Mouse (Mus musculus): ENCODE data around the gene Isoc2a. TPM values are rescaled to one million over a fixed set of nuclear protein-coding genes. Genes with fewer than 3 reads are reported as not detected.

The Isoc2a gene
- total and polyA plus RNA-seq, 2 experiments from 2014 or later = 0.52 to 7.7 TPM

DNA sequence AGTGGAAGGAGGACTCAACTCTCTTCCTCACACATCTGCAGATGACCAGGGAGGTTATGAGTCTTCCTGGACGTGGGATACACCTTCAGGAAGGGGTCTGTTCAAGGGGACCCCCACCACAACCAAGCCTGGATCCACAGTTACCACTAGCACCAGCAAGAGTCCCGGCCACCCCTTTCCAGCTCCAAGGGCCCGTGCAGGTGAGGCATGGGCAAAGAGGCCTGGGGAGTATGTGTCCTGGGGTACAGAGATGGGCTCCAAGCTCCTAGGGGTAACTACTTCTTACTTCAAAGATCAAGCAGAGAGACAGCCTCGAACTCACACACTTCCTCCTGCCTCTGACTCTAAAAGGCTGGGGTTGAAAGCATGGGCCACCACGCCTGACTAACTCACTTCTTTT is 65.7 kb downstream of the Isoc2a start:
- H3K4me3 ChIP-seq (ENCODE audit: low read depth, low read length) = no peak overlapping the region
- TF ChIP-seq CTCF (IDR thresholded peaks at IDR 0.05) = no peak
- no peaks in the 10 kb centered on the region for H3K36me3 ChIP-seq (ENCODE audit: insufficient read depth, low read length)
- no peak overlapping the region for H3K9ac ChIP-seq (replicated peaks; ENCODE audit: low read length, poor library complexity, severe bottlenecking)
- WGBS = 49% methylated on average over 5 of the region's 5 CpGs
- H3K4me1 ChIP-seq (ENCODE audit: insufficient read depth, low read length) = no peaks in the 10 kb centered on the region
- no peaks in the 10 kb centered on the region for H3K27me3 ChIP-seq (ENCODE audit: insufficient read depth, low read length)
- no peak overlapping the region for H3K4me2 ChIP-seq (ENCODE audit: low read depth, low read length, poor library complexity, severe bottlenecking)
- ATAC-seq (ENCODE audit: low FRiP score) (no peak), DNase-seq (ENCODE audit: low spot score) (no peak)
- no peak overlapping the region for H3K27ac ChIP-seq (ENCODE audit: low read depth, low read length)
- H3K9me3 ChIP-seq (ENCODE audit: low read length) = no peaks in the 10 kb centered on the region

DNA sequence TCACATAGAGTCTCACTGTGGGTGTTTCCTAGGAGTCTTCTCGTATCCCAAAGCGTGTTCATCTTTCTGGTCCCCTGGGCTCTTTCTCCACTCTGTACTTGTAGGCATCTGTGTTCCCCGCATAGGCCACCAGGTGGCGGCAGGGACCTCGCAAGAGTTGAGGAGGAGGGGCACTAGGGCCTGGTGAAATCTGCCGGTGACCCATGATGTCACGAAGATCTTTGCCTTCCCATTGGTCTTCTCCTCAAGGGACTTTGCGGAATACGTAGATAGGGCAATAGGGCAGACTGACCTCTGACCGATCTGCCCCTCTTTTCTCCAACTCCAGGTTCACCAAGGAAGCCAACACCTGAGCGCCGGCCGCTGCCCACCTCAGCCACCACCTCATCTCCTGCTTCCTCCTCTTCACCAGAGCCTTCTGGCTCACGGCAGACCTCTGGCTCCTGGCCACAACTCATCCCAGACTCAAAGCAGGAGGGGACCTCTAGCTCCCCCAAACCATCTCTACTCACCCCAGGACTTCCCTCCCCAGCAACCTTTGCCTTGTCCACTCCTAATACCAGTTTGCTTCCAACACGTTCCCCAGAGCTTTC is 66.4 kb downstream of the Isoc2a start:
- WGBS = 19% methylated on average over 15 of the region's 15 CpGs
- Histone ChIP-seq H3K27me3 (ENCODE audit: insufficient read depth, low read length) (no peaks in the 10 kb centered on the region), H3K4me2 (ENCODE audit: low read depth, low read length, poor library complexity, severe bottlenecking) (peak overlapping the region; percentile 52), H3K36me3 (ENCODE audit: insufficient read depth, low read length) (no peaks in the 10 kb centered on the region), H3K4me3 (ENCODE audit: low read depth, low read length) (peak overlapping the region; percentile 32), H3K9ac (replicated peaks; ENCODE audit: low read length, poor library complexity, severe bottlenecking) (0 out of 2 replicates have a peak overlapping the region, but pooled peaks have one; percentile 42), H3K27ac (ENCODE audit: low read depth, low read length) (no peak overlapping the region), H3K4me1 (ENCODE audit: insufficient read depth, low read length) (no peaks in the 10 kb centered on the region), H3K9me3 (ENCODE audit: low read length) (no peaks in the 10 kb centered on the region)
- ATAC-seq (ENCODE audit: low FRiP score) (peak; percentile 85), DNase-seq (ENCODE audit: low spot score) (peak; percentile 91)
- TF ChIP-seq CTCF (IDR thresholded peaks at IDR 0.05) = peak; percentile 95

Other genes with a start within 250 kb of the Isoc2a start
Only the 30 nearest of the 34 such genes appear.
- 247 TPM in 2 replicates for gene Hspbp1, start 192.1 kb upstream of the Isoc2a start, total RNA-seq (2014; rRNA removed)
- 193 and 199 TPM in 2 replicates for gene Hspbp1, start 192.1 kb upstream of the Isoc2a start, polyA plus RNA-seq (2015; fragmentation: Nextera tagmentation; extraction: Ambion mirVana)
- gene Brsk1, start 186.5 kb upstream of the Isoc2a start, total RNA-seq (2014; rRNA removed) = 202 and 226 TPM in 2 replicates
- gene Brsk1, start 186.5 kb upstream of the Isoc2a start, polyA plus RNA-seq (2015; fragmentation: Nextera tagmentation; extraction: Ambion mirVana) = 6.9 and 7.2 TPM in 2 replicates
- not detected in 2 replicates for gene Tmem150b, start 151.9 kb upstream of the Isoc2a start, total RNA-seq (2014; rRNA removed)
- gene Tmem150b, start 151.9 kb upstream of the Isoc2a start, polyA plus RNA-seq (2015; fragmentation: Nextera tagmentation; extraction: Ambion mirVana) = 0.23 TPM in 1 of 2 replicates, not detected in the other
- 38.9 and 48.8 TPM in 2 replicates for gene Kmt5c, start 137.0 kb upstream of the Isoc2a start, total RNA-seq (2014; rRNA removed)
- 33.1 and 35.7 TPM in 2 replicates for gene Kmt5c, start 137.0 kb upstream of the Isoc2a start, polyA plus RNA-seq (2015; fragmentation: Nextera tagmentation; extraction: Ambion mirVana)
- gene Cox6b2, start 124.1 kb upstream of the Isoc2a start, total RNA-seq (2014; rRNA removed) = 6.8 and 12.1 TPM in 2 replicates
- gene Cox6b2, start 124.1 kb upstream of the Isoc2a start, polyA plus RNA-seq (2015; fragmentation: Nextera tagmentation; extraction: Ambion mirVana) = 33.6 and 43.9 TPM in 2 replicates
- not detected in 2 replicates for gene Fam71e2, start 105.9 kb upstream of the Isoc2a start, total RNA-seq (2014; rRNA removed)
- not detected in 2 replicates for gene Fam71e2, start 105.9 kb upstream of the Isoc2a start, polyA plus RNA-seq (2015; fragmentation: Nextera tagmentation; extraction: Ambion mirVana)
- gene Il11, start 94.3 kb upstream of the Isoc2a start, total RNA-seq (2014; rRNA removed) = 1.4 and 2.0 TPM in 2 replicates
- gene Il11, start 94.3 kb upstream of the Isoc2a start, polyA plus RNA-seq (2015; fragmentation: Nextera tagmentation; extraction: Ambion mirVana) = 1.7 and 2.5 TPM in 2 replicates
- not detected in 2 replicates for gene Tmem190, start 94.2 kb upstream of the Isoc2a start, total RNA-seq (2014; rRNA removed)
- gene Tmem190, start 94.2 kb upstream of the Isoc2a start, polyA plus RNA-seq (2015; fragmentation: Nextera tagmentation; extraction: Ambion mirVana) = 0.39 and 0.48 TPM in 2 replicates
- 14.6 and 16.6 TPM in 2 replicates for gene Tmem238, start 87.5 kb upstream of the Isoc2a start, total RNA-seq (2014; rRNA removed)
- 16.0 and 18.2 TPM in 2 replicates for gene Tmem238, start 87.5 kb upstream of the Isoc2a start, polyA plus RNA-seq (2015; fragmentation: Nextera tagmentation; extraction: Ambion mirVana)
- 131 and 177 TPM in 2 replicates for gene Rpl28, start 84.3 kb upstream of the Isoc2a start, total RNA-seq (2014; rRNA removed)
- 289 TPM in 2 replicates for gene Rpl28, start 84.3 kb upstream of the Isoc2a start, polyA plus RNA-seq (2015; fragmentation: Nextera tagmentation; extraction: Ambion mirVana)
- gene Ube2s, start 64.6 kb upstream of the Isoc2a start, total RNA-seq (2014; rRNA removed) = 264 and 276 TPM in 2 replicates
- 207 and 210 TPM in 2 replicates for gene Ube2s, start 64.6 kb upstream of the Isoc2a start, polyA plus RNA-seq (2015; fragmentation: Nextera tagmentation; extraction: Ambion mirVana)
- 51.4 and 68.5 TPM in 2 replicates for gene Shisa7, start 32.5 kb upstream of the Isoc2a start, total RNA-seq (2014; rRNA removed)
- gene Shisa7, start 32.5 kb upstream of the Isoc2a start, polyA plus RNA-seq (2015; fragmentation: Nextera tagmentation; extraction: Ambion mirVana) = 9.3 and 10.1 TPM in 2 replicates
- 1.0 and 2.0 TPM in 2 replicates for gene Isoc2b, start 6.9 kb upstream of the Isoc2a start, total RNA-seq (2014; rRNA removed)
- gene Isoc2b, start 6.9 kb upstream of the Isoc2a start, polyA plus RNA-seq (2015; fragmentation: Nextera tagmentation; extraction: Ambion mirVana) = 3.7 and 5.8 TPM in 2 replicates
- gene Gm36210, start 29.4 kb downstream of the Isoc2a start, total RNA-seq (2014; rRNA removed) = 0.57 TPM in 1 of 2 replicates, not detected in the other
- 0.32 and 0.43 TPM in 2 replicates for gene Gm36210, start 29.4 kb downstream of the Isoc2a start, polyA plus RNA-seq (2015; fragmentation: Nextera tagmentation; extraction: Ambion mirVana)
- gene Zfp628, start 38.1 kb downstream of the Isoc2a start, total RNA-seq (2014; rRNA removed) = 10.6 and 12.3 TPM in 2 replicates
- gene Zfp628, start 38.1 kb downstream of the Isoc2a start, polyA plus RNA-seq (2015; fragmentation: Nextera tagmentation; extraction: Ambion mirVana) = 5.1 and 5.6 TPM in 2 replicates
- gene Nat14, start 44.9 kb downstream of the Isoc2a start, total RNA-seq (2014; rRNA removed) = 44.8 and 49.7 TPM in 2 replicates
- gene Nat14, start 44.9 kb downstream of the Isoc2a start, polyA plus RNA-seq (2015; fragmentation: Nextera tagmentation; extraction: Ambion mirVana) = 33.2 and 35.9 TPM in 2 replicates
- gene Ssc5d, start 48.6 kb downstream of the Isoc2a start, total RNA-seq (2014; rRNA removed) = 1.9 and 3.4 TPM in 2 replicates
- 1.2 and 1.6 TPM in 2 replicates for gene Ssc5d, start 48.6 kb downstream of the Isoc2a start, polyA plus RNA-seq (2015; fragmentation: Nextera tagmentation; extraction: Ambion mirVana)
- 0.49 TPM in 1 of 2 replicates, not detected in the other for gene Sbk2, start 87.3 kb downstream of the Isoc2a start, total RNA-seq (2014; rRNA removed)
- gene Sbk2, start 87.3 kb downstream of the Isoc2a start, polyA plus RNA-seq (2015; fragmentation: Nextera tagmentation; extraction: Ambion mirVana) = 0.20 TPM in 1 of 2 replicates, not detected in the other
- 0.49 and 1.8 TPM in 2 replicates for gene Sbk3, start 94.0 kb downstream of the Isoc2a start, total RNA-seq (2014; rRNA removed)
- gene Sbk3, start 94.0 kb downstream of the Isoc2a start, polyA plus RNA-seq (2015; fragmentation: Nextera tagmentation; extraction: Ambion mirVana) = 0.45 and 0.46 TPM in 2 replicates
- 53.2 and 54.3 TPM in 2 replicates for gene Zfp579, start 119.0 kb downstream of the Isoc2a start, total RNA-seq (2014; rRNA removed)
- gene Zfp579, start 119.0 kb downstream of the Isoc2a start, polyA plus RNA-seq (2015; fragmentation: Nextera tagmentation; extraction: Ambion mirVana) = 43.1 and 43.3 TPM in 2 replicates
- 3.9 and 7.3 TPM in 2 replicates for gene Zfp524, start 137.3 kb downstream of the Isoc2a start, total RNA-seq (2014; rRNA removed)
- 2.9 and 3.5 TPM in 2 replicates for gene Zfp524, start 137.3 kb downstream of the Isoc2a start, polyA plus RNA-seq (2015; fragmentation: Nextera tagmentation; extraction: Ambion mirVana)
- gene Fiz1, start 137.5 kb downstream of the Isoc2a start, total RNA-seq (2014; rRNA removed) = 35.5 and 36.1 TPM in 2 replicates
- 22.8 and 25.7 TPM in 2 replicates for gene Fiz1, start 137.5 kb downstream of the Isoc2a start, polyA plus RNA-seq (2015; fragmentation: Nextera tagmentation; extraction: Ambion mirVana)
- not detected in 2 replicates for gene Gm44973, start 138.3 kb downstream of the Isoc2a start, total RNA-seq (2014; rRNA removed)
- 1.2 and 2.6 TPM in 2 replicates for gene Gm44973, start 138.3 kb downstream of the Isoc2a start, polyA plus RNA-seq (2015; fragmentation: Nextera tagmentation; extraction: Ambion mirVana)
- 35.0 and 48.4 TPM in 2 replicates for gene Zfp865, start 143.2 kb downstream of the Isoc2a start, total RNA-seq (2014; rRNA removed)
- gene Zfp865, start 143.2 kb downstream of the Isoc2a start, polyA plus RNA-seq (2015; fragmentation: Nextera tagmentation; extraction: Ambion mirVana) = 5.5 and 6.8 TPM in 2 replicates
- 65.6 and 68.8 TPM in 2 replicates for gene Ccdc106, start 143.4 kb downstream of the Isoc2a start, total RNA-seq (2014; rRNA removed)
- 75.4 and 77.3 TPM in 2 replicates for gene Ccdc106, start 143.4 kb downstream of the Isoc2a start, polyA plus RNA-seq (2015; fragmentation: Nextera tagmentation; extraction: Ambion mirVana)
- not detected in 2 replicates for gene 4632433K11Rik, start 157.0 kb downstream of the Isoc2a start, total RNA-seq (2014; rRNA removed)
- gene 4632433K11Rik, start 157.0 kb downstream of the Isoc2a start, polyA plus RNA-seq (2015; fragmentation: Nextera tagmentation; extraction: Ambion mirVana) = not detected in 2 replicates
- gene Zfp784, start 161.3 kb downstream of the Isoc2a start, total RNA-seq (2014; rRNA removed) = 5.0 and 8.0 TPM in 2 replicates
- gene Zfp784, start 161.3 kb downstream of the Isoc2a start, polyA plus RNA-seq (2015; fragmentation: Nextera tagmentation; extraction: Ambion mirVana) = 4.3 and 5.4 TPM in 2 replicates
- gene Zfp580, start 174.4 kb downstream of the Isoc2a start, total RNA-seq (2014; rRNA removed) = 55.6 and 77.7 TPM in 2 replicates
- gene Zfp580, start 174.4 kb downstream of the Isoc2a start, polyA plus RNA-seq (2015; fragmentation: Nextera tagmentation; extraction: Ambion mirVana) = 154 and 157 TPM in 2 replicates
- 157 and 161 TPM in 2 replicates for gene U2af2, start 185.0 kb downstream of the Isoc2a start, total RNA-seq (2014; rRNA removed)
- gene U2af2, start 185.0 kb downstream of the Isoc2a start, polyA plus RNA-seq (2015; fragmentation: Nextera tagmentation; extraction: Ambion mirVana) = 74.7 and 78.2 TPM in 2 replicates
- gene Epn1, start 203.1 kb downstream of the Isoc2a start, total RNA-seq (2014; rRNA removed) = 399 and 484 TPM in 2 replicates
- gene Epn1, start 203.1 kb downstream of the Isoc2a start, polyA plus RNA-seq (2015; fragmentation: Nextera tagmentation; extraction: Ambion mirVana) = 130 and 134 TPM in 2 replicates

All from midbrain, postnatal 0 days (tissue).